Mouse (Mus musculus) ES-Bruce4 (cell line): Measurements from ENCODE around the gene C1qtnf3. TPM values are rescaled to one million over a fixed set of nuclear protein-coding genes. Genes with fewer than 3 reads are reported as not detected.

Source experiments
- H3K27ac ChIP-seq: 2 replicates; pipeline ENCODE4 v1.5.1; 2012; ENCODE audit warnings: low read length, inconsistent platforms; ENCODE audit not compliant: insufficient read depth
- H3K27me3 ChIP-seq: 2 replicates; pipeline ENCODE4 v1.6.1; 2012; ENCODE audit warnings: mild to moderate bottlenecking, low read length, inconsistent platforms; ENCODE audit not compliant: control insufficient read depth, poor library complexity, insufficient read depth, severe bottlenecking
- H3K36me3 ChIP-seq: 2 replicates; pipeline ENCODE4 v1.6.1; 2012; ENCODE audit warnings: inconsistent platforms, mild to moderate bottlenecking, low read length, moderate library complexity; ENCODE audit not compliant: control insufficient read depth, poor library complexity, insufficient read depth, severe bottlenecking
- H3K4me1 ChIP-seq: one replicate; pipeline ENCODE4 v1.8.1; 2011; ENCODE audit warnings: low read length; ENCODE audit not compliant: control insufficient read depth, insufficient read depth
- H3K4me3 ChIP-seq: 2 replicates; pipeline ENCODE4 v1.5.1; 2011; ENCODE audit warnings: low read depth, mild to moderate bottlenecking, low read length
- H3K9ac ChIP-seq: 2 replicates; pipeline ENCODE4 v1.6.1; 2012; ENCODE audit warnings: low read depth, mild to moderate bottlenecking, inconsistent platforms; ENCODE audit not compliant: poor library complexity, severe bottlenecking
- H3K9me3 ChIP-seq: replicated peaks from 2 replicates; pipeline ENCODE4 v1.6.1; 2012; ENCODE audit warnings: mild to moderate bottlenecking, low read length, inconsistent platforms; ENCODE audit not compliant: control insufficient read depth, poor library complexity, insufficient read depth, severe bottlenecking
- CTCF ChIP-seq: IDR thresholded peaks from one replicate; pipeline ENCODE4 v1.8.1; 2011; ENCODE audit warnings: low read depth, low read length
- EP300 ChIP-seq: IDR thresholded peaks from 2 replicates; pipeline ENCODE4 v1.6.1; 2011; ENCODE audit warnings: low read depth, low read length; ENCODE audit not compliant: insufficient read depth
- POLR2A ChIP-seq: IDR thresholded peaks from one replicate; pipeline ENCODE4 v1.8.1; 2011; ENCODE audit warnings: low read length; ENCODE audit not compliant: insufficient read depth
- polyA plus RNA-seq: library from polyadenylated mRNA; stranded (reverse); fragments of >200 nt; gene quantifications from 2 replicates; pipeline ENCODE4 v1.2.4, GENCODE M21; 2011; ENCODE audit warnings: low read depth; ENCODE audit not compliant: missing spikeins, insufficient read depth, insufficient read length

C1qtnf3 gene
- polyA plus RNA-seq, 1 experiment, result not detected

GRCm38 (mm10) chr15:10954381-10955016 is 2.4 kb downstream of the C1qtnf3 start:
- no peak overlapping the region for H3K4me3 ChIP-seq
- no peaks in the 10 kb centered on the region for H3K36me3 ChIP-seq
- no peak for TF ChIP-seq POLR2A
- no peak for TF ChIP-seq EP300
- no peak for TF ChIP-seq CTCF
- no peaks in the 10 kb centered on the region for H3K4me1 ChIP-seq
- no peak overlapping the region for H3K9ac ChIP-seq
- H3K27ac ChIP-seq, result no peak overlapping the region
- no peaks in the 10 kb centered on the region for H3K9me3 ChIP-seq
- H3K27me3 ChIP-seq, result no peaks in the 10 kb centered on the region

GRCm38 (mm10) chr15:10955156-10955555 is 3.0 kb downstream of the C1qtnf3 start:
- H3K36me3 ChIP-seq, result no peaks in the 10 kb centered on the region
- no peak overlapping the region for H3K9ac ChIP-seq
- H3K9me3 ChIP-seq, result no peaks in the 10 kb centered on the region
- no peak overlapping the region for H3K4me3 ChIP-seq
- no peaks in the 10 kb centered on the region for H3K4me1 ChIP-seq
- no peaks in the 10 kb centered on the region for H3K27me3 ChIP-seq
- no peak for TF ChIP-seq CTCF
- TF ChIP-seq EP300, result no peak
- TF ChIP-seq POLR2A, result no peak
- H3K27ac ChIP-seq, result no peak overlapping the region

GRCm38 (mm10) chr15:10956706-10957105 is 4.6 kb downstream of the C1qtnf3 start:
- no peaks in the 10 kb centered on the region for H3K27me3 ChIP-seq
- no peaks in the 10 kb centered on the region for H3K9me3 ChIP-seq
- H3K4me3 ChIP-seq, result no peak overlapping the region
- H3K27ac ChIP-seq, result no peak overlapping the region
- H3K4me1 ChIP-seq, result no peaks in the 10 kb centered on the region
- H3K36me3 ChIP-seq, result no peaks in the 10 kb centered on the region
- TF ChIP-seq EP300 (no peak), POLR2A (no peak), CTCF (no peak)
- no peak overlapping the region for H3K9ac ChIP-seq

- Histone ChIP-seq H3K9ac (no peak overlapping the region), H3K27me3 (no peaks in the 10 kb centered on the region), H3K36me3 (no peaks in the 10 kb centered on the region), H3K4me1 (no peaks in the 10 kb centered on the region), H3K9me3 (no peaks in the 10 kb centered on the region), H3K27ac (no peak overlapping the region), H3K4me3 (no peak overlapping the region)
- TF ChIP-seq CTCF, result no peak
- no peak for TF ChIP-seq EP300
- TF ChIP-seq POLR2A, result no peak
Observed at GRCm38 (mm10) chr15:10959277-10960026, 7.3 kb downstream of the C1qtnf3 start.

- H3K27me3 ChIP-seq, result no peaks in the 10 kb centered on the region
- H3K4me1 ChIP-seq, result no peaks in the 10 kb centered on the region
- no peaks in the 10 kb centered on the region for H3K36me3 ChIP-seq
- H3K9me3 ChIP-seq, result no peaks in the 10 kb centered on the region
- H3K27ac ChIP-seq, result no peak overlapping the region
- no peak overlapping the region for H3K9ac ChIP-seq
- TF ChIP-seq POLR2A, result no peak
- no peak for TF ChIP-seq EP300
- TF ChIP-seq CTCF, result no peak
- no peak overlapping the region for H3K4me3 ChIP-seq
Observed at GRCm38 (mm10) chr15:10960267-10960666, 8.1 kb downstream of the C1qtnf3 start.

GRCm38 (mm10) chr15:10962601-10963000 is 10.5 kb downstream of the C1qtnf3 start:
- Histone ChIP-seq H3K4me1 (no peaks in the 10 kb centered on the region), H3K27me3 (no peaks in the 10 kb centered on the region), H3K27ac (no peak overlapping the region), H3K9ac (no peak overlapping the region), H3K9me3 (no peaks in the 10 kb centered on the region), H3K4me3 (no peak overlapping the region), H3K36me3 (no peaks in the 10 kb centered on the region)
- no peak for TF ChIP-seq CTCF
- TF ChIP-seq EP300, result no peak
- no peak for TF ChIP-seq POLR2A
